Mouse (Mus musculus) ES-E14 (cell line): ENCODE results near the gene Fscn1. TPM values are rescaled to one million over a fixed set of nuclear protein-coding genes. Genes with fewer than 3 reads are reported as not detected.

Experiments
- DNase-seq: peaks from one replicate; pipeline ENCODE4 v3.0.0-alpha.2; 2013; ENCODE audit warnings: low read depth, low spot score
- H3K27ac ChIP-seq: 2 replicates; pipeline ENCODE4 v1.5.1; 2012; ENCODE audit warnings: low read depth, mild to moderate bottlenecking, low read length, moderate library complexity, mixed read lengths; ENCODE audit not compliant: poor library complexity, insufficient read depth, severe bottlenecking
- H3K36me3 ChIP-seq: 2 replicates; pipeline ENCODE4 v1.6.1; 2012; ENCODE audit warnings: mild to moderate bottlenecking, low read length, moderate library complexity, mixed read lengths; ENCODE audit not compliant: control insufficient read depth, poor library complexity, insufficient read depth, severe bottlenecking
- H3K4me1 ChIP-seq, 2 experiments: fragments of 150-350 bp in 1 of 2; sonication (generic) in 1 of 2; 2 replicates each; pipeline ENCODE4 v1.6.1; 2012; ENCODE audit warnings: low read length in 2 of 2, mild to moderate bottlenecking in 1 of 2, mixed read lengths in 1 of 2; ENCODE audit not compliant: control insufficient read depth in 2 of 2, insufficient read depth in 2 of 2, poor library complexity in 1 of 2
- H3K4me3 ChIP-seq, 2 experiments: fragments of 150-350 bp in 1 of 2; sonication (generic) in 1 of 2; 2 replicates each; pipeline ENCODE4 v1.5.1; 2012; ENCODE audit warnings: low read length in 2 of 2, low read depth in 1 of 2, mild to moderate bottlenecking in 1 of 2, mixed read lengths in 1 of 2; ENCODE audit not compliant: insufficient read depth in 1 of 2, poor library complexity in 1 of 2, severe bottlenecking in 1 of 2
- H3K9ac ChIP-seq: 2 replicates; pipeline ENCODE4 v1.6.1; 2012; ENCODE audit warnings: low read depth, mild to moderate bottlenecking, low read length, mixed read lengths; ENCODE audit not compliant: poor library complexity, insufficient read depth, severe bottlenecking
- H3K9me3 ChIP-seq: fragments of 150-350 bp; sonication (generic); 2 replicates; pipeline ENCODE4 v1.6.1; 2012; ENCODE audit warnings: low read depth, mild to moderate bottlenecking, low read length; ENCODE audit not compliant: control insufficient read depth, insufficient read depth
- CHD2 ChIP-seq: IDR thresholded peaks from 2 replicates; pipeline ENCODE4 v1.6.1; 2014; ENCODE audit warnings: mild to moderate bottlenecking, low read depth, low read length, inconsistent platforms
- HCFC1 ChIP-seq: IDR thresholded peaks from 2 replicates; pipeline ENCODE4 v1.6.1; 2012; ENCODE audit warnings: low read length, inconsistent platforms, borderline replicate concordance; ENCODE audit not compliant: insufficient read depth
- MAFK ChIP-seq: IDR thresholded peaks from 2 replicates; pipeline ENCODE4 v1.6.1; 2014; ENCODE audit warnings: mild to moderate bottlenecking, low read depth, low read length, inconsistent platforms; ENCODE audit not compliant: insufficient read depth
- ZC3H11A ChIP-seq: IDR thresholded peaks from 2 replicates; pipeline ENCODE4 v1.6.1; 2012; ENCODE audit warnings: low read depth, mild to moderate bottlenecking, inconsistent platforms, low read length, borderline replicate concordance
- ZNF384 ChIP-seq: IDR thresholded peaks from 2 replicates; pipeline ENCODE4 v1.6.1; 2012; ENCODE audit warnings: low read depth, low read length, inconsistent platforms
- in situ Hi-C, 2 experiments: fragments of 600-800 bp; cut with MboI; formaldehyde crosslinking; loops; one replicate each; pipeline ENCODE4 v1.15.1; 2025; ENCODE audit warnings: low sequenced_read_pairs in 2 of 2, inconsistent platforms in 1 of 2; ENCODE audit not compliant: unreplicated experiment in 2 of 2
- total RNA-seq: library from RNA; depleted of rRNA; stranded (reverse); fragments of 300-350 nt; gene quantifications from 2 replicates; pipeline ENCODE4 v1.2.3, GENCODE M21; 2012

Fscn1 gene
- total RNA-seq, 1 experiment, result 310 TPM

DNA sequence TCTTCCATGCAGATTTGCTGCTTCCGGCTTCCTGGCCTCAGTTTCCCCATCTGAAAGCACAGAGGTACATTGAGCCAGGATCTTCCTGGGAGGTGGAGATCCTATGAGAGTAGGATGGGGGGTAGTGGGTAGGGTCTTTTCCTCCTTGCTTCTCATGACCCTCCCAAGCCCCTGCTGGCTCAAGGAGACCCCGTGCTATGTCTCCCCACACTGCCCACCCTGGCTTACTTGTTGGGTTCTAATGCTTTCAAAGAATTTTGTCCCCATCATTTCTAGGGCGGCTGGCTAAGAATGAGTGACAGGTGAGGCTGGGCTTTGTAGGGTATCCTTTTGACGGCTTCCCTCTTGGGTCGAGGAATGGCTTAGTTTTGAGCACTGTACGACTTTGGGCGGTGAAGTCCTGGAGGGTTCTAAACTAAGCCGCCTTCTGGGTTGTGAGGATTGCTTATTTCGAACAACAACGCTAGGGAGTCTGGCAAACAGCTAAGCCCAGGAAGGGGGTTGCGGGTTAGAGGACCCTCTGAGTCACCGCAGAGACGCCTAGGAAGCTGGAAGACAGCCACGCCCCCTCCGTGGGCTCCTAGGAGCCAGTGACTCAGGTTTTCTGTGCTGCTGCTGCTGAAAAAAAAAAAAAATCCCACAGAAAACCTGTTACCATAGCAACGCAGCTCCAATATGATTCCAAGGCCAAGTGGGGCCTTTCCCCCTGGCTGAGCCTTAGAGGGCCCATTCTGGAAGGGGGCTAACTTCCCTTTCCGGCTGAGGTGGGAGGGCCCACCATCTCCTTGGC, 3.8 kb downstream of the Fscn1 start:
- H3K27ac ChIP-seq, result peak overlapping the region; percentile 49; the same call in 1 of the 2 replicates
- in situ Hi-C loops, result no loop called here

DNA sequence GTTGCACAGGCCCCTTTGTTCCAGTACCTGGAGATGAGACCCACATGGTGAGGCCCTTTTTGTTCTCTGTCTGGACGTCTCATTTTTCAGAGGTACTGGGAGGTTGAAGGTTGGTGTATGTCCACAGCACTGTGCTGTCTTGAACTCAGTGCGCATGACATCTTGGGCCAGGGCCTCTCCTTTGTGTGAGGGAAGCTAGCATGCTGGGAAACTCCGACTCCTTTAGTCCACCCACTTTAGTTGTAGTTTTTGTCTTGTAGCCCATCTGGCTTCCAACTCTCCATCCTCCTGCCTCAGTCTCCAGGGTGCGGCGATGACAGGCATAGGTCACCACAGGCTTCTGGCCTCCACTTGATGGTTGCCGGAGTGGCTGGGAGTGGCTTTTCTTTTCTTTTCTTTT, 4.5 kb downstream of the Fscn1 start:
- TF ChIP-seq CHD2, result no peak
- no peak for TF ChIP-seq MAFK
- TF ChIP-seq ZC3H11A, result no peak
- no peak for TF ChIP-seq ZNF384
- no peak for TF ChIP-seq HCFC1
- in situ Hi-C loops, result no loop called here
- Histone ChIP-seq H3K9me3 (no peaks in the 10 kb centered on the region), H3K27ac (peak overlapping the region; percentile 49; the same call in 1 of the 2 replicates), H3K36me3 (peaks cover 22% of the 10 kb centered on the region), H3K4me1 (peaks cover 2 to 21% of the 10 kb centered on the region in 2 experiments; a peak in 1 of 4 replicates), H3K9ac (peak overlapping the region; percentile 48; the same call in 1 of the 2 replicates), H3K4me3 (peak overlapping the region in 1 of 2 experiments; percentile 79; a peak in 1 of 4 replicates)
- DNase-seq, result no peak

More for the DNA sequence above, 3.8 kb downstream of the Fscn1 start:
- TF ChIP-seq MAFK, result peak; percentile 60; the same call in 1 of the 2 replicates
- TF ChIP-seq ZC3H11A, result no peak
- peak; percentile 93 for TF ChIP-seq ZNF384
- Histone ChIP-seq H3K9me3 (no peaks in the 10 kb centered on the region), H3K36me3 (peaks cover 18% of the 10 kb centered on the region; the same call in 1 of the 2 replicates), H3K4me3 (peak overlapping the region; percentile 78 to 79), H3K9ac (peak overlapping the region; percentile 48; the same call in 1 of the 2 replicates), H3K4me1 (peaks cover 0 to 22% of the 10 kb centered on the region in 2 experiments; a peak in 2 of 4 replicates)
- no peak for DNase-seq

DNA sequence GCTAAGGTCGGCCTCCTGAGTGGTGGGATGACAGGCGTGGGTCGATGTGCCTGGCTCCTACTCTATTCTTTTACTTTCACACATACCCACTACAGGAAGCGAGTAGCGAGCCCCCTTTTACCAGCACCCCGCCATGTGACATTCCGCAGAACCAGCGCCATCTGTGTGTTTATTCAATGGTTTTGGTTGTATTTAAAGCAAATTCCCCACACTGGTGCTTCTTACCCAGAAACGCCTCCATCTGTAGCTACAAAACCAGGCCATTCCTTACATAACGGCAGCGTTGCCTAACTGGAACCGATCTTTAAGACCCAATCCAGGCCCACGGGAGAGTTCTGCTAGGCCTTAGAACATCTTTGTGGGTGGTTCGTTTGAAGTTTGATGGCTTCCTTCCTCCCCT, 8.3 kb downstream of the Fscn1 start:
- Histone ChIP-seq H3K36me3 (peaks cover 46% of the 10 kb centered on the region), H3K27ac (no peak overlapping the region), H3K4me1 (peaks cover 3 to 37% of the 10 kb centered on the region in 2 experiments; a peak in 2 of 4 replicates), H3K9ac (no peak overlapping the region), H3K9me3 (no peaks in the 10 kb centered on the region), H3K4me3 (no peak overlapping the region)
- in situ Hi-C loops, result no loop called here
- TF ChIP-seq MAFK, result no peak
- TF ChIP-seq ZC3H11A, result no peak
- no peak for TF ChIP-seq ZNF384
- TF ChIP-seq HCFC1, result no peak
- no peak for TF ChIP-seq CHD2
- no peak for DNase-seq

DNA sequence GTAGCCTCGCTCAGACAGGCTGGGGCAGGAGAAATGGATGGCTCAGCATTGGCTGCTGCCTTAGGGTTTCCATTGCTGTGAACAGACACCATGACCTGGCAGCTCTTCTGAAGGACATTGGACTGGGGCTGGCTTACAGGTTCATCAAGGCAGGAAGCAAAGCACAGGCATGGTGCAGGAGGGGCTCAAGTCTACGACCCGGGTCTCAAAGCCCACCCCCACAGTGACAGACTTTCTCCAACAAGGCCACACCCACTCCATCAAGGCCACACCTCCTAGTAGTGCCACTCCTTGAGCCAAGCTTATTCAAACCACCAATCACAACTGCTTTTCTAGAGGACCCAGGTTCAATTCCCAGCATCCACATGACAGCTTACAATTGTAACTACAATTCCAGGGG, 13.8 kb downstream of the Fscn1 start:
- H3K27ac ChIP-seq, result no peak overlapping the region
- H3K9me3 ChIP-seq, result no peaks in the 10 kb centered on the region
- no peak overlapping the region for H3K9ac ChIP-seq
- in situ Hi-C loops, result no loop called here
- no peak for DNase-seq
- TF ChIP-seq ZNF384 (no peak), ZC3H11A (no peak), HCFC1 (no peak), CHD2 (no peak), MAFK (no peak)
- peaks cover 3 to 24% of the 10 kb centered on the region in 2 experiments; a peak in 2 of 4 replicates for H3K4me1 ChIP-seq
- peaks cover 28% of the 10 kb centered on the region for H3K36me3 ChIP-seq
- no peak overlapping the region for H3K4me3 ChIP-seq
